Mouse (Mus musculus) heart, embryonic 15.5 days (tissue): ENCODE measurements at regions not wholly inside any gene's neighbourhood (a gene's known extent, or its start where the extent isn't known, plus 50 kb on each side); places are given as distances from the start of the nearest gene placed in this dataset.

Source experiments
- ATAC-seq: fragments of 200-750 bp; cut with Nextera tagmentation; replicated peaks from 2 replicates; pipeline ENCODE4 v1.8.0; 2017; ENCODE audit warnings: low read depth, moderate TSS enrichment; ENCODE audit not compliant: insufficient number of reproducible peaks, insufficient read depth, low FRiP score
- H3K27ac ChIP-seq: fragments of 300-500 bp; sonication (generic); 2 replicates; pipeline ENCODE4 v1.5.1; 2015; ENCODE audit warnings: mild to moderate bottlenecking, inconsistent platforms
- H3K27me3 ChIP-seq: fragments of 300-500 bp; sonication (generic); 2 replicates; pipeline ENCODE4 v1.6.1; 2015; ENCODE audit warnings: inconsistent platforms
- H3K36me3 ChIP-seq: fragments of 300-500 bp; sonication (generic); 2 replicates; pipeline ENCODE4 v1.6.1; 2015; ENCODE audit warnings: mild to moderate bottlenecking, inconsistent platforms
- H3K4me1 ChIP-seq: fragments of 300-500 bp; sonication (generic); replicated peaks from 2 replicates; pipeline ENCODE4 v1.6.1; 2015; ENCODE audit warnings: inconsistent platforms
- H3K4me2 ChIP-seq: fragments of 300-500 bp; sonication (generic); 2 replicates; pipeline ENCODE4 v1.6.1; 2015; ENCODE audit warnings: inconsistent platforms, mild to moderate bottlenecking, moderate library complexity
- H3K4me3 ChIP-seq: fragments of 300-500 bp; sonication (generic); 2 replicates; pipeline ENCODE4 v1.5.1; 2015; ENCODE audit warnings: mild to moderate bottlenecking, inconsistent platforms
- H3K9ac ChIP-seq: fragments of 300-500 bp; sonication (generic); 2 replicates; pipeline ENCODE4 v1.6.1; 2015; ENCODE audit warnings: mild to moderate bottlenecking, inconsistent platforms
- H3K9me3 ChIP-seq: fragments of 300-500 bp; sonication (generic); replicated peaks from 2 replicates; pipeline ENCODE4 v1.6.1; 2016; ENCODE audit warnings: inconsistent platforms
- WGBS: fragments of 180-500 bp; shearing (Covaris S2); methylation state at CpG from one replicate; pipeline ENCODE4 v1.1.7; 2015; ENCODE audit warnings: mixed read lengths; 5-methylcytosine and 5-hydroxymethylcytosine counted together

GRCm38 (mm10) chr4:64632189-64632588 lies 491.8 kb upstream of the Pappa start:
- Histone ChIP-seq H3K4me1 (no peaks in the 10 kb centered on the region), H3K9ac (no peak overlapping the region), H3K27ac (no peak overlapping the region), H3K9me3 (no peaks in the 10 kb centered on the region), H3K36me3 (no peaks in the 10 kb centered on the region), H3K27me3 (no peaks in the 10 kb centered on the region), H3K4me3 (no peak overlapping the region), H3K4me2 (no peak overlapping the region)
- no peak for ATAC-seq
- WGBS = 48% methylated on average over 1 of the region's 1 CpGs

GRCm38 (mm10) chr4:64635256-64635962 lies 488.6 kb upstream of the Pappa start:
- WGBS = 67% methylated on average over 2 of the region's 2 CpGs
- no peak for ATAC-seq
- Histone ChIP-seq H3K27ac (no peak overlapping the region), H3K27me3 (no peaks in the 10 kb centered on the region), H3K36me3 (no peaks in the 10 kb centered on the region), H3K4me1 (no peaks in the 10 kb centered on the region), H3K4me3 (no peak overlapping the region), H3K4me2 (no peak overlapping the region), H3K9ac (no peak overlapping the region), H3K9me3 (no peaks in the 10 kb centered on the region)

DNA sequence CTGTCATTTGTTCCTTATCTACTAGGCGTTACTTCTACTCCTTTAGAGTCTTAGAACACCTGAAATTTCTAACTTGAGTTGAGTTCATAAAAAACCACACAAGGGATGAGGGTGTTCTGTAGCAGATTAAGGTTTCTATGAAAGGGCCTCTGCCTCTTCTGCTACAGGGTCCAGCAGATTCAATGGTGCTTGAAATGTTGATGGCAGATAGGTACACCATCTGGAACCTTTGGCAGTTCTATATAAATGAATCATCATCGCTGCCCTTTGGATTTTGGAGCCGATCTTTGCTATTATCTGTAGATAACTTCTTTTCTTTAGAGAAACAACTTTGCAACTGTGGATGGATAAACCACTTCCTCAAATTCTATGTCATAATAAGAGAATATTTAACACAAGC lies 483.9 kb upstream of the Pappa start:
- H3K36me3 ChIP-seq = no peaks in the 10 kb centered on the region
- no peak overlapping the region for H3K4me2 ChIP-seq
- no peak overlapping the region for H3K4me3 ChIP-seq
- WGBS = 81% methylated on average over 3 of the region's 3 CpGs
- H3K9me3 ChIP-seq = no peaks in the 10 kb centered on the region
- H3K27ac ChIP-seq = no peak overlapping the region
- H3K27me3 ChIP-seq = no peaks in the 10 kb centered on the region
- ATAC-seq = no peak
- H3K4me1 ChIP-seq = no peaks in the 10 kb centered on the region
- H3K9ac ChIP-seq = no peak overlapping the region

DNA sequence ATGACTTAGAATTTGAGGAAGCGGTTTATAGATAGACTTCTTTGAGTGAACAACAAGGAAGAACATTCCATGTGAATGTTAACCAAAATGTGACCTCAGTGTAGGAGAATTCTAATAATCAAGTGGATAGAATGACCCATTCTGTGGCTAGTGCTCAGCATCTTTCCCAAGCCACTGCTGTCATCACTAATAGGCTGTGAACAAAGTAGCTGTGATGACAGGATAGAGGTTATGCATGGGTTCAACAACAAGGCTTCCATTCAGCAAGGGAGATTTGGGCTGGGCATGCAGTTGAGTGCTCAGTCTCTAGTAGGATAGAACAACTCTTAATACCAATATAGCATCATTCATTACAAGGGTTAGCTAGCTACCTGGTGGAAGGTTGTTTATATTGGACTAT lies 483.0 kb upstream of the Pappa start:
- Histone ChIP-seq H3K27ac (no peak overlapping the region), H3K9me3 (no peaks in the 10 kb centered on the region), H3K36me3 (no peaks in the 10 kb centered on the region), H3K4me1 (no peaks in the 10 kb centered on the region), H3K4me3 (no peak overlapping the region), H3K27me3 (no peaks in the 10 kb centered on the region), H3K4me2 (no peak overlapping the region), H3K9ac (no peak overlapping the region)
- no peak for ATAC-seq
- 69% methylated on average over 1 of the region's 1 CpGs for WGBS

- no peak for ATAC-seq
- Histone ChIP-seq H3K4me3 (no peak overlapping the region), H3K4me2 (no peak overlapping the region), H3K9ac (no peak overlapping the region), H3K36me3 (no peaks in the 10 kb centered on the region), H3K27me3 (no peaks in the 10 kb centered on the region), H3K4me1 (no peaks in the 10 kb centered on the region), H3K9me3 (no peaks in the 10 kb centered on the region), H3K27ac (no peak overlapping the region)
- WGBS = 71% methylated on average over 2 of the region's 2 CpGs
Observed at GRCm38 (mm10) chr4:64645141-64645540, 478.8 kb upstream of the Pappa start.

DNA sequence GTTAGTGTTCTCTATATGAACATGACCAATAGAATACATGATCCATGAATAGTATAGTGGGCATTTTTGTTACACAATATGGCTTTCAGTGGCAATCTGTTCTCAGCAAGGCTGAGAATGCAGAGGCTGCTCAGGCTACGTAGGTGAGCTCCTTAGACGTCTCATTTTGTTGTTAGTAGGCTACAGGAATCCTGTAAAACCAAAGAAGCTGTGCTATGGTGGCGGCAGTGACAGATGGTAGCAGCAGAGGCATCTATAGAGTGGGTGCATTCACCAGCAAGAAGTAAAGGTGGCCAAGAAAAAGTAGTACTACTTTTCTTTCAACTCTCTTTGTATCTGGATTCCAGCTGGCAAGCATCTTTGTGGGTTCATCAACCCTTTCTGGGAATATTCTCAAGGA lies 469.8 kb upstream of the Pappa start:
- Histone ChIP-seq H3K9ac (no peak overlapping the region), H3K27me3 (no peaks in the 10 kb centered on the region), H3K4me1 (no peaks in the 10 kb centered on the region), H3K4me3 (no peak overlapping the region), H3K27ac (no peak overlapping the region), H3K4me2 (no peak overlapping the region), H3K36me3 (no peaks in the 10 kb centered on the region), H3K9me3 (no peaks in the 10 kb centered on the region)
- WGBS = 74% methylated on average over 3 of the region's 3 CpGs
- ATAC-seq = no peak

- ATAC-seq = no peak
- Histone ChIP-seq H3K4me1 (no peaks in the 10 kb centered on the region), H3K36me3 (no peaks in the 10 kb centered on the region), H3K4me2 (no peak overlapping the region), H3K27ac (no peak overlapping the region), H3K27me3 (no peaks in the 10 kb centered on the region), H3K9ac (no peak overlapping the region), H3K4me3 (no peak overlapping the region), H3K9me3 (no peaks in the 10 kb centered on the region)
Observed at GRCm38 (mm10) chr4:64655534-64655933, 468.4 kb upstream of the Pappa start.

DNA sequence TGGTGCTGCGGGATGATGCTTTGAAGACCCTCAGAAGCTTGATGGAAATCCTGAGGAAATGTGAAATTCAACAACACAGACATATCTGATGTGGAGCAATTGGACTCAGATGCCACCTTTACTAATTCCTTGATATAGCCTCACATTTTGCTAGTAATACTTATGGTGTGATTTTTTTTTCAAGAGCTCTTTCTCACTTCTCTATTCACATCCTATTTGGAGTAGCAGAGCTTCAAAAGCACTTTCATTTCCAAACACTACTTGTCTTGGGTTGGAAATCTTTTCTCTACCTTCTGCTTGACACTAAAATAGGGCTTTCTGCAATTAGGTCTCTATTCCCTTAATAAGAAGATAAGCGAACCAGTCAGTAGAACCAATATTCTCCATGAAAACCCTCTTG lies 460.3 kb upstream of the Pappa start:
- Histone ChIP-seq H3K9ac (no peak overlapping the region), H3K27ac (no peak overlapping the region), H3K4me2 (no peak overlapping the region), H3K4me3 (no peak overlapping the region), H3K4me1 (no peaks in the 10 kb centered on the region), H3K27me3 (no peaks in the 10 kb centered on the region), H3K36me3 (no peaks in the 10 kb centered on the region), H3K9me3 (no peaks in the 10 kb centered on the region)
- no peak for ATAC-seq
- 71% methylated on average over 2 of the region's 2 CpGs for WGBS

DNA sequence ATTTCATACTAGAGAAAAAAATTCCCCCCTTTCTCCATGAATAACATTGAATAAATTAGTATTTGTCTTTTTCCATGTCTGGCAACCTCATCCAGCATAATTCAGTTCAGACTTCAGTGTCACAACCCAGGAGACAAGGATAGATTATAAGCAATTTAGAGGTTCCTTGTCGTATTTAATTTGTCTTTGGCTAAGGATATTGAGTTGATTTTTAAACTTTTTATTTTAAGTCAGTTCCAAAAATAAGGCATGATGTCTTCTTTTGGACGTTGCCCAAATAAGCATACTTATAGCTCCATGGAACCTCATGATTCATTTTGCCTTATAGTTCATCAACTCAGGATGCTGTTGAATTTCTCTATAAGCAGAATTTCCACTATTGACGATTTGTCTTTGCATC lies 456.0 kb upstream of the Pappa start:
- H3K27ac ChIP-seq = no peak overlapping the region
- H3K4me3 ChIP-seq = no peak overlapping the region
- H3K36me3 ChIP-seq = no peaks in the 10 kb centered on the region
- ATAC-seq = no peak
- H3K4me1 ChIP-seq = no peaks in the 10 kb centered on the region
- WGBS = 60% methylated on average over 3 of the region's 3 CpGs
- no peak overlapping the region for H3K4me2 ChIP-seq
- no peaks in the 10 kb centered on the region for H3K9me3 ChIP-seq
- H3K27me3 ChIP-seq = no peaks in the 10 kb centered on the region
- H3K9ac ChIP-seq = no peak overlapping the region

- no peaks in the 10 kb centered on the region for H3K9me3 ChIP-seq
- H3K9ac ChIP-seq = no peak overlapping the region
- H3K4me2 ChIP-seq = no peak overlapping the region
- H3K4me1 ChIP-seq = no peaks in the 10 kb centered on the region
- WGBS = 54% methylated on average over 2 of the region's 2 CpGs
- no peaks in the 10 kb centered on the region for H3K27me3 ChIP-seq
- no peaks in the 10 kb centered on the region for H3K36me3 ChIP-seq
- no peak overlapping the region for H3K27ac ChIP-seq
- H3K4me3 ChIP-seq = no peak overlapping the region
- no peak for ATAC-seq
Observed at GRCm38 (mm10) chr4:64669722-64670121, 454.3 kb upstream of the Pappa start.

DNA sequence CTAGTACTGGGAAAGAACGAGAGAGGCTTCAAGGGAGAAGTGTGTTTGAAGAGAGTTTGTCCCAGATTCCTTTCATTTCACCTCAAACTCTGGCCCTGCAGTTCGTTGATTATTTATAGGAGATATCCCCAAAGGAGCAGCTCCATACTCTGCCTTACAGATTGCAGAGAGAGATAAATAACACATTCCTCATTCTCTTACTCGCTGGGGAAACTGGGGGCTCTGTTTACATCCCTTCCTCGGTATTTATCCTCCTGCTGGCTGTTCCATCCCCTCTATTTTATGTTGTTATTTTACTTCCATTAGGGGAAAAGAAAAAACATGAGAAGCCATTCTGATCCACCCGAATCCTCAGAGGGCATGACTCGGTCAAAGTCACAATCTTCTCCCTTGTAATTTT lies 447.5 kb upstream of the Pappa start:
- Histone ChIP-seq H3K9ac (no peak overlapping the region), H3K4me2 (no peak overlapping the region), H3K27ac (no peak overlapping the region), H3K27me3 (no peaks in the 10 kb centered on the region), H3K36me3 (no peaks in the 10 kb centered on the region), H3K4me1 (no peaks in the 10 kb centered on the region), H3K9me3 (no peaks in the 10 kb centered on the region), H3K4me3 (no peak overlapping the region)
- ATAC-seq = no peak
- 44% methylated on average over 6 of the region's 6 CpGs for WGBS

DNA sequence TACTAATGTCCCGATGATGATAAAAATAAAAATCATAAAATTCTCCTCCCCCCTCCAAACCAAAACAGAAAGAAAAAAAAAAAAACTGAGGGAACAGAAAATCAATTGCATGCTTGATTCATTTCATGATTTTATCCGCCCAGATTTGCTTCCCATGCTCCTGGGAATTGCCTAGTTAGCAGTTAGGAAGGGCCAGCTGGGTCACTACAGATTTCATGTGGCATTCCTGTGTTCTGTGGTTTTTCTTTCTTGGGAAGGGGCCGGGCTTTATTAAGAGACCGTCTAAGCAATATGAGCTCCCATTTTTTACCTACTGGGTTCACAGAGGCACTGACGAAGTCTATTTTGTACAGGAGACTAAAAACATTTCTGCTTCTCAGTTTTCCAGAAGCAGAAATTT lies 447.1 kb upstream of the Pappa start:
- ATAC-seq = no peak
- Histone ChIP-seq H3K36me3 (no peaks in the 10 kb centered on the region), H3K4me1 (no peaks in the 10 kb centered on the region), H3K27me3 (no peaks in the 10 kb centered on the region), H3K4me2 (no peak overlapping the region), H3K9ac (no peak overlapping the region), H3K9me3 (no peaks in the 10 kb centered on the region), H3K27ac (no peak overlapping the region), H3K4me3 (no peak overlapping the region)
- 64% methylated on average over 5 of the region's 5 CpGs for WGBS
